In genomic region chr13:28949279-28949915, GRCm38 (mm10) we compare ENCODE assay signal across 8 mouse cellular contexts. TPM values are rescaled to one million over a fixed set of nuclear protein-coding genes. Genes with fewer than 3 reads are reported as not detected.
DNase-seq lines count a peak whose midpoint lies in the region; ATAC-seq lines count a peak whose summit lies in the region.

No protein-coding gene starts in this region.

- peak overlapping the region; percentile 56 for H3K9ac ChIP-seq in heart, embryonic 15.5 days
- H3K9ac ChIP-seq in hindbrain, embryonic 12.5 days: peak overlapping the region; percentile 71
- H3K9ac ChIP-seq in midbrain, embryonic 14.5 days (replicated peaks; ENCODE audit: low read length): peak overlapping the region; percentile 83

- no peaks in the 10 kb centered on the region for H3K36me3 ChIP-seq in heart, embryonic 15.5 days
- H3K36me3 ChIP-seq in hindbrain, embryonic 12.5 days: 0 out of 2 replicates have a peak, but pooled peaks cover 7% of the 10 kb centered on the region
- H3K36me3 ChIP-seq in midbrain, embryonic 14.5 days (ENCODE audit: control insufficient read depth, insufficient read depth, low read length): peaks cover 11% of the 10 kb centered on the region

- peak overlapping the region; percentile 58 for H3K27ac ChIP-seq in heart, embryonic 15.5 days
- peak overlapping the region; percentile 76 for H3K27ac ChIP-seq in hindbrain, embryonic 12.5 days
- peak overlapping the region; percentile 88 for H3K27ac ChIP-seq in midbrain, embryonic 14.5 days (replicated peaks; ENCODE audit: low read depth, low read length)

- DNase-seq in heart, postnatal 36 days: no peak
- peak; percentile 38 for DNase-seq in brain, adult 2 months (ENCODE audit: low read depth, low spot score)
- peak; percentile 72 for DNase-seq in midbrain, embryonic 14.5 days
- DNase-seq in left cerebral cortex, postnatal 10 days (ENCODE audit: extremely low spot score in 1 of 2, low spot score in 2 of 2): no peak
- no peak for DNase-seq in spleen, postnatal 36 days (ENCODE audit: low spot score in 2 of 2)

- peak overlapping the region; percentile 62 for H3K4me2 ChIP-seq in heart, embryonic 15.5 days
- peak overlapping the region; percentile 57 for H3K4me2 ChIP-seq in hindbrain, embryonic 12.5 days (replicated peaks)
- H3K4me2 ChIP-seq in midbrain, embryonic 14.5 days (ENCODE audit: low read length): peak overlapping the region; percentile 80

- intact Hi-C loops in heart, postnatal 36 days (cut with DNase I): loop anchor here (2.0 kb wide), 1 partner anchor 17 kb away; no protein-coding TSS in a partner anchor
- intact Hi-C loops in left cerebral cortex, postnatal 10 days (cut with DNase I): loop anchor here (5.0 kb wide), 1 partner anchor 62 kb away; no protein-coding TSS in a partner anchor

- peak overlapping the region; percentile 57 for H3K4me3 ChIP-seq in heart, embryonic 15.5 days
- H3K4me3 ChIP-seq in hindbrain, embryonic 12.5 days: peak overlapping the region; percentile 51
- peak overlapping the region; percentile 81 for H3K4me3 ChIP-seq in midbrain, embryonic 14.5 days (replicated peaks; ENCODE audit: low read depth, low read length)

- no peaks in the 10 kb centered on the region for H3K9me3 ChIP-seq in heart, embryonic 15.5 days (replicated peaks)
- no peaks in the 10 kb centered on the region for H3K9me3 ChIP-seq in hindbrain, embryonic 12.5 days (replicated peaks)
- no peaks in the 10 kb centered on the region for H3K9me3 ChIP-seq in midbrain, embryonic 14.5 days (ENCODE audit: control insufficient read depth, low read length)

- ATAC-seq in heart, embryonic 15.5 days (replicated peaks; ENCODE audit: insufficient number of reproducible peaks, insufficient read depth, low FRiP score, low read depth): no peak
- no peak for ATAC-seq in hindbrain, embryonic 12.5 days (ENCODE audit: low FRiP score)
- ATAC-seq in midbrain, embryonic 14.5 days (ENCODE audit: low FRiP score, low TSS enrichment): no peak
- ATAC-seq in inflammation-experienced regulatory T-cells, adult 6 months: no peak

- peaks cover 30% of the 10 kb centered on the region for H3K4me1 ChIP-seq in heart, embryonic 15.5 days (replicated peaks)
- H3K4me1 ChIP-seq in hindbrain, embryonic 12.5 days: peaks cover 16% of the 10 kb centered on the region
- H3K4me1 ChIP-seq in midbrain, embryonic 14.5 days (ENCODE audit: control insufficient read depth, insufficient read depth, low read length): peaks cover 20% of the 10 kb centered on the region

- WGBS in heart, embryonic 15.5 days: 5% methylated on average over 11 of the region's 11 CpGs
- 8% methylated on average over 11 of the region's 11 CpGs for WGBS in hindbrain, embryonic 12.5 days
- 1% methylated on average over 11 of the region's 11 CpGs for WGBS in midbrain, embryonic 14.5 days

- H3K27me3 ChIP-seq in heart, embryonic 15.5 days: no peaks in the 10 kb centered on the region
- H3K27me3 ChIP-seq in hindbrain, embryonic 12.5 days: no peaks in the 10 kb centered on the region
- H3K27me3 ChIP-seq in midbrain, embryonic 14.5 days (ENCODE audit: control insufficient read depth, insufficient read depth, low read length): no peaks in the 10 kb centered on the region

RNA-seq across cellular contexts. Expression of gene Sox4, which starts 4.1 kb away (rescaled TPM):
- polyA plus RNA-seq in heart, embryonic 15.5 days (2015; fragmentation: Nextera tagmentation; extraction: Ambion mirVana): 47.4 and 48.9 TPM in 2 replicates
- 10 to 100 TPM; 21.7 to 29.0 TPM for total RNA-seq in heart, postnatal 36 days (2021)
- polyA plus RNA-seq in hindbrain, embryonic 12.5 days (2016; fragmentation: Nextera tagmentation; extraction: Ambion mirVana): 255 and 291 TPM in 2 replicates
- polyA plus RNA-seq in midbrain, embryonic 14.5 days (2014; fragmentation: Nextera tagmentation; extraction: Ambion mirVana): 295 and 314 TPM in 2 replicates
- under 1 TPM in 2 of 3 experiments, not detected in 1; 0.08 to 0.15 TPM for polyA plus RNA-seq in inflammation-experienced regulatory T-cells, adult 6 months (2017; shearing (Covaris generic))
- 10 to 100 TPM; 54.7 to 70.7 TPM for total RNA-seq in left cerebral cortex, postnatal 10 days (2021)

Comparison
In these comparisons a context has a peak if more than half of its experiments do, and no peak if none do; other contexts are left out.
1. DNase-seq: peak in brain, adult 2 months (single experiment) and midbrain, embryonic 14.5 days (single experiment); none in heart, postnatal 36 days (0 of 2), left cerebral cortex, postnatal 10 days (0 of 2) and spleen, postnatal 36 days (0 of 2).
2. RNA of gene Sox4, which starts 4.1 kb away (polyA plus RNA-seq): 295 to 314 TPM in midbrain, embryonic 14.5 days, 255 to 291 TPM in hindbrain, embryonic 12.5 days and 47.4 to 48.9 TPM in heart, embryonic 15.5 days; 0.08 to 0.15 TPM in inflammation-experienced regulatory T-cells, adult 6 months; every median in the first group is over 10 times any median in the second.
3. Peak in every context shown above with its lines, with median percentiles within 50 percentile points of each other: H3K27ac ChIP-seq, H3K4me2 ChIP-seq, H3K4me3 ChIP-seq and H3K9ac ChIP-seq.